Mouse (Mus musculus) bone marrow macrophage, adult 2 months (primary cell): ENCODE measurements around the gene Prss32.

Experiments
- CTCF ChIP-seq: IDR thresholded peaks from 2 replicates; pipeline ENCODE4 v1.5.1; 2012; ENCODE audit warnings: low read depth, mild to moderate bottlenecking, low read length, moderate library complexity
- POLR2A ChIP-seq: IDR thresholded peaks from 2 replicates; pipeline ENCODE4 v1.6.1; 2012; ENCODE audit warnings: mild to moderate bottlenecking, low read depth, low read length, borderline replicate concordance

GRCm38 (mm10) chr17:23820731-23821130 is 22.9 kb upstream of the Prss32 start:
- TF ChIP-seq CTCF (no peak), POLR2A (no peak)
